Mouse (Mus musculus) hindbrain, embryonic 15.5 days (tissue): ENCODE data around the gene Hvcn1. TPM values are rescaled to one million over a fixed set of nuclear protein-coding genes. Genes with fewer than 3 reads are reported as not detected.

ENCODE experiments used
- ATAC-seq: fragments of 200-750 bp; cut with Nextera tagmentation; 2 replicates; pipeline ENCODE4 v1.8.0; 2017; ENCODE audit warnings: low read depth, moderate number of reproducible peaks, moderate TSS enrichment; ENCODE audit not compliant: low FRiP score
- H3K27ac ChIP-seq: fragments of 300-500 bp; sonication (generic); replicated peaks from 2 replicates; pipeline ENCODE4 v1.5.1; 2015; ENCODE audit warnings: mild to moderate bottlenecking, inconsistent platforms
- H3K27me3 ChIP-seq: fragments of 300-500 bp; sonication (generic); 2 replicates; pipeline ENCODE4 v1.6.1; 2015; ENCODE audit warnings: control low read depth, inconsistent platforms
- H3K36me3 ChIP-seq: fragments of 300-500 bp; sonication (generic); 2 replicates; pipeline ENCODE4 v1.6.1; 2015; ENCODE audit warnings: control low read depth, inconsistent platforms
- H3K4me1 ChIP-seq: fragments of 300-500 bp; sonication (generic); replicated peaks from 2 replicates; pipeline ENCODE4 v1.6.1; 2015; ENCODE audit warnings: control low read depth, inconsistent platforms
- H3K4me2 ChIP-seq: fragments of 300-500 bp; sonication (generic); 2 replicates; pipeline ENCODE4 v1.6.1; 2015; ENCODE audit warnings: moderate library complexity, mild to moderate bottlenecking, inconsistent platforms
- H3K4me3 ChIP-seq: fragments of 300-500 bp; sonication (generic); 2 replicates; pipeline ENCODE4 v1.5.1; 2015; ENCODE audit warnings: mild to moderate bottlenecking, inconsistent platforms
- H3K9ac ChIP-seq: fragments of 300-500 bp; sonication (generic); 2 replicates; pipeline ENCODE4 v1.6.1; 2015; ENCODE audit warnings: inconsistent platforms
- H3K9me3 ChIP-seq: fragments of 300-500 bp; sonication (generic); 2 replicates; pipeline ENCODE4 v1.6.1; 2016; ENCODE audit warnings: control low read depth, inconsistent platforms
- WGBS: fragments of 180-500 bp; shearing (Covaris S2); methylation state at CpG from one replicate; pipeline ENCODE4 v1.1.7; 2015; 5-methylcytosine and 5-hydroxymethylcytosine counted together
- polyA plus RNA-seq: library from polyadenylated mRNA; unstranded; fragments of >200 nt; fragmentation: Nextera tagmentation; extraction: Ambion mirVana; gene quantifications from 2 replicates; pipeline ENCODE4 v1.2.1, GENCODE M21; 2015

The Hvcn1 gene
- polyA plus RNA-seq, 1 experiment from 2014 or later = 1.4 TPM

GRCm38 (mm10) chr5:122263933-122264905 lies 57.6 kb downstream of the Hvcn1 start, which contains the start of gene Tctn1:
Tctn1 (minus strand) TSS chr5:122264460.
- 2% methylated on average over 49 of the region's 49 CpGs for WGBS
- peak; percentile 98 for ATAC-seq

GRCm38 (mm10) chr5:122265187-122265586 lies 58.6 kb downstream of the Hvcn1 start:
- Histone ChIP-seq H3K27me3 (no peaks in the 10 kb centered on the region), H3K27ac (no peak overlapping the region), H3K9ac (no peak overlapping the region), H3K4me1 (peaks cover 23% of the 10 kb centered on the region), H3K4me2 (peak overlapping the region; percentile 72; the same call in 1 of the 2 replicates), H3K9me3 (no peaks in the 10 kb centered on the region), H3K36me3 (no peaks in the 10 kb centered on the region), H3K4me3 (no peak overlapping the region)
- no peak for ATAC-seq
- WGBS = 72% methylated on average over 3 of the region's 3 CpGs

More at GRCm38 (mm10) chr5:122263933-122264905, 57.6 kb downstream of the Hvcn1 start, which contains the start of gene Tctn1:
- Histone ChIP-seq H3K27ac (peak within 1 kb of the TSS; percentile 76), H3K4me2 (peak within 1 kb of the TSS; percentile 72), H3K36me3 (peaks cover 2% of the 10 kb centered on the region; the same call in 1 of the 2 replicates), H3K4me3 (peak within 1 kb of the TSS; percentile 80), H3K9me3 (no peaks in the 10 kb centered on the region), H3K27me3 (no peaks in the 10 kb centered on the region), H3K4me1 (peaks cover 23% of the 10 kb centered on the region), H3K9ac (peak within 1 kb of the TSS; percentile 76)

- H3K4me2 ChIP-seq = no peak overlapping the region
- no peaks in the 10 kb centered on the region for H3K27me3 ChIP-seq
- no peak overlapping the region for H3K9ac ChIP-seq
- H3K36me3 ChIP-seq = no peaks in the 10 kb centered on the region
- H3K4me3 ChIP-seq = no peak overlapping the region
- peaks cover 17% of the 10 kb centered on the region for H3K4me1 ChIP-seq
- no peaks in the 10 kb centered on the region for H3K9me3 ChIP-seq
- ATAC-seq = no peak
- WGBS = 95% methylated on average over 2 of the region's 2 CpGs
- no peak overlapping the region for H3K27ac ChIP-seq
These were observed 59.3 kb downstream of the Hvcn1 start for GRCm38 (mm10) chr5:122265942-122266341.

GRCm38 (mm10) chr5:122267136-122267535 lies 60.5 kb downstream of the Hvcn1 start:
- WGBS = 79% methylated on average over 7 of the region's 7 CpGs
- Histone ChIP-seq H3K4me1 (peaks cover 13% of the 10 kb centered on the region), H3K36me3 (no peaks in the 10 kb centered on the region), H3K9ac (no peak overlapping the region), H3K4me3 (no peak overlapping the region), H3K27ac (no peak overlapping the region), H3K4me2 (no peak overlapping the region), H3K9me3 (no peaks in the 10 kb centered on the region), H3K27me3 (no peaks in the 10 kb centered on the region)
- no peak for ATAC-seq

- 30% methylated on average over 5 of the region's 5 CpGs for WGBS
- Histone ChIP-seq H3K4me3 (no peak overlapping the region), H3K36me3 (no peaks in the 10 kb centered on the region), H3K9me3 (no peaks in the 10 kb centered on the region), H3K9ac (no peak overlapping the region), H3K27me3 (no peaks in the 10 kb centered on the region), H3K4me2 (no peak overlapping the region), H3K27ac (no peak overlapping the region), H3K4me1 (peaks cover 12% of the 10 kb centered on the region)
- no peak for ATAC-seq
These were observed 61.3 kb downstream of the Hvcn1 start for GRCm38 (mm10) chr5:122267899-122268298.

GRCm38 (mm10) chr5:122268858-122269604 lies 62.4 kb downstream of the Hvcn1 start:
- no peak for ATAC-seq
- 66% methylated on average over 12 of the region's 12 CpGs for WGBS
- H3K9me3 ChIP-seq = no peaks in the 10 kb centered on the region

GRCm38 (mm10) chr5:122272821-122273220 lies 66.2 kb downstream of the Hvcn1 start:
- no peaks in the 10 kb centered on the region for H3K36me3 ChIP-seq
- no peak overlapping the region for H3K4me3 ChIP-seq
- H3K9me3 ChIP-seq = no peaks in the 10 kb centered on the region
- H3K4me1 ChIP-seq = no peaks in the 10 kb centered on the region
- ATAC-seq = no peak
- H3K4me2 ChIP-seq = no peak overlapping the region
- 84% methylated on average over 5 of the region's 5 CpGs for WGBS
- H3K9ac ChIP-seq = no peak overlapping the region
- H3K27me3 ChIP-seq = no peaks in the 10 kb centered on the region
- no peak overlapping the region for H3K27ac ChIP-seq

More at GRCm38 (mm10) chr5:122268858-122269604, 62.4 kb downstream of the Hvcn1 start:
- Histone ChIP-seq H3K27ac (no peak overlapping the region), H3K27me3 (no peaks in the 10 kb centered on the region), H3K4me1 (0 out of 2 replicates have a peak, but pooled peaks cover 5% of the 10 kb centered on the region), H3K4me2 (no peak overlapping the region), H3K4me3 (no peak overlapping the region), H3K9ac (no peak overlapping the region), H3K36me3 (no peaks in the 10 kb centered on the region)

- no peaks in the 10 kb centered on the region for H3K36me3 ChIP-seq
- ATAC-seq = no peak
- H3K27ac ChIP-seq = no peak overlapping the region
- no peaks in the 10 kb centered on the region for H3K9me3 ChIP-seq
- no peak overlapping the region for H3K4me2 ChIP-seq
- H3K4me1 ChIP-seq = no peaks in the 10 kb centered on the region
- 17% methylated on average over 5 of the region's 5 CpGs for WGBS
- H3K4me3 ChIP-seq = no peak overlapping the region
- no peak overlapping the region for H3K9ac ChIP-seq
- H3K27me3 ChIP-seq = no peaks in the 10 kb centered on the region
These were observed 68.2 kb downstream of the Hvcn1 start for GRCm38 (mm10) chr5:122274785-122275184.

- Histone ChIP-seq H3K27me3 (no peaks in the 10 kb centered on the region), H3K4me2 (no peak overlapping the region), H3K9me3 (no peaks in the 10 kb centered on the region), H3K4me3 (no peak overlapping the region), H3K9ac (no peak overlapping the region), H3K27ac (no peak overlapping the region), H3K36me3 (no peaks in the 10 kb centered on the region), H3K4me1 (0 out of 2 replicates have a peak, but pooled peaks cover 4% of the 10 kb centered on the region)
- WGBS = 78% methylated on average over 7 of the region's 7 CpGs
- no peak for ATAC-seq
These were observed 72.3 kb downstream of the Hvcn1 start for GRCm38 (mm10) chr5:122278946-122279345.

- WGBS = 78% methylated on average over 12 of the region's 12 CpGs
- no peak overlapping the region for H3K4me2 ChIP-seq
- no peaks in the 10 kb centered on the region for H3K36me3 ChIP-seq
- H3K9me3 ChIP-seq = no peaks in the 10 kb centered on the region
- H3K4me3 ChIP-seq = no peak overlapping the region
- H3K9ac ChIP-seq = no peak overlapping the region
- 0 out of 2 replicates have a peak, but pooled peaks cover 4% of the 10 kb centered on the region for H3K4me1 ChIP-seq
- H3K27ac ChIP-seq = no peak overlapping the region
- ATAC-seq = no peak
- no peaks in the 10 kb centered on the region for H3K27me3 ChIP-seq
These were observed 73.3 kb downstream of the Hvcn1 start for GRCm38 (mm10) chr5:122279799-122280421.

GRCm38 (mm10) chr5:122280422-122280826 lies 73.8 kb downstream of the Hvcn1 start:
- H3K27me3 ChIP-seq = no peaks in the 10 kb centered on the region
- no peaks in the 10 kb centered on the region for H3K9me3 ChIP-seq
- H3K4me2 ChIP-seq = no peak overlapping the region
- no peak for ATAC-seq
- 47% methylated on average over 6 of the region's 6 CpGs for WGBS
- no peak overlapping the region for H3K27ac ChIP-seq
- peaks cover 9% of the 10 kb centered on the region for H3K4me1 ChIP-seq
- H3K9ac ChIP-seq = no peak overlapping the region
- H3K36me3 ChIP-seq = no peaks in the 10 kb centered on the region
- no peak overlapping the region for H3K4me3 ChIP-seq
